Mouse (Mus musculus) lung, postnatal 0 days (tissue): ENCODE results near the gene Hoxd12. TPM values are rescaled to one million over a fixed set of nuclear protein-coding genes. Genes with fewer than 3 reads are reported as not detected.

Experiments
- ATAC-seq: fragments of 200-750 bp; cut with Nextera tagmentation; 2 replicates; pipeline ENCODE4 v1.8.0; 2017; ENCODE audit warnings: moderate library complexity
- DNase-seq: peaks from one replicate; pipeline ENCODE4 v3.0.0-alpha.2; 2016; ENCODE audit warnings: low spot score
- H3K27ac ChIP-seq: fragments of 300-500 bp; sonication (generic); 2 replicates; pipeline ENCODE4 v1.5.1; 2014; ENCODE audit warnings: antibody characterized with exemption, mild to moderate bottlenecking, low read length, mixed read lengths
- H3K27me3 ChIP-seq: fragments of 300-500 bp; sonication (generic); replicated peaks from 2 replicates; pipeline ENCODE4 v1.6.1; 2014; ENCODE audit warnings: low read length, mixed read lengths; ENCODE audit not compliant: insufficient read depth
- H3K36me3 ChIP-seq: fragments of 300-500 bp; sonication (generic); 2 replicates; pipeline ENCODE4 v1.6.1; 2014; ENCODE audit warnings: low read length, mixed read lengths; ENCODE audit not compliant: insufficient read depth
- H3K4me1 ChIP-seq: fragments of 300-500 bp; sonication (generic); 2 replicates; pipeline ENCODE4 v1.6.1; 2014; ENCODE audit warnings: antibody characterized with exemption, low read depth, low read length, mixed read lengths; ENCODE audit not compliant: insufficient read depth
- H3K4me2 ChIP-seq: fragments of 300-500 bp; sonication (generic); replicated peaks from 2 replicates; pipeline ENCODE4 v1.6.1; 2014; ENCODE audit warnings: low read depth, mild to moderate bottlenecking, low read length, moderate library complexity, mixed read lengths
- H3K4me3 ChIP-seq: fragments of 300-500 bp; sonication (generic); 2 replicates; pipeline ENCODE4 v1.5.1; 2014; ENCODE audit warnings: low read depth, low read length
- H3K9ac ChIP-seq: fragments of 300-500 bp; sonication (generic); replicated peaks from 2 replicates; pipeline ENCODE4 v1.6.1; 2014; ENCODE audit warnings: low read depth, mild to moderate bottlenecking
- H3K9me3 ChIP-seq: fragments of 300-500 bp; sonication (generic); 2 replicates; pipeline ENCODE4 v1.6.1; 2016; ENCODE audit warnings: low read length, mixed read lengths
- CTCF ChIP-seq: IDR thresholded peaks from 2 replicates; pipeline ENCODE4 v1.5.1; 2016; ENCODE audit warnings: antibody characterized with exemption, mild to moderate bottlenecking
- EP300 ChIP-seq: IDR thresholded peaks from 2 replicates; pipeline ENCODE4 v1.6.1; 2016; ENCODE audit warnings: antibody characterized with exemption, mild to moderate bottlenecking, control low read depth
- WGBS: fragments of 180-500 bp; shearing (Covaris S2); extraction: QIAGEN DNeasy Blood & Tissue Kit; methylation state at CpG from one replicate; pipeline ENCODE4 v1.1.7; 2014; 5-methylcytosine and 5-hydroxymethylcytosine counted together
- polyA plus RNA-seq: library from polyadenylated mRNA; unstranded; fragments of >200 nt; fragmentation: Nextera tagmentation; extraction: Ambion mirVana; gene quantifications from 2 replicates; pipeline ENCODE4 v1.2.1, GENCODE M21; 2015

The Hoxd12 gene
- polyA plus RNA-seq, 1 experiment from 2014 or later = not detected

DNA sequence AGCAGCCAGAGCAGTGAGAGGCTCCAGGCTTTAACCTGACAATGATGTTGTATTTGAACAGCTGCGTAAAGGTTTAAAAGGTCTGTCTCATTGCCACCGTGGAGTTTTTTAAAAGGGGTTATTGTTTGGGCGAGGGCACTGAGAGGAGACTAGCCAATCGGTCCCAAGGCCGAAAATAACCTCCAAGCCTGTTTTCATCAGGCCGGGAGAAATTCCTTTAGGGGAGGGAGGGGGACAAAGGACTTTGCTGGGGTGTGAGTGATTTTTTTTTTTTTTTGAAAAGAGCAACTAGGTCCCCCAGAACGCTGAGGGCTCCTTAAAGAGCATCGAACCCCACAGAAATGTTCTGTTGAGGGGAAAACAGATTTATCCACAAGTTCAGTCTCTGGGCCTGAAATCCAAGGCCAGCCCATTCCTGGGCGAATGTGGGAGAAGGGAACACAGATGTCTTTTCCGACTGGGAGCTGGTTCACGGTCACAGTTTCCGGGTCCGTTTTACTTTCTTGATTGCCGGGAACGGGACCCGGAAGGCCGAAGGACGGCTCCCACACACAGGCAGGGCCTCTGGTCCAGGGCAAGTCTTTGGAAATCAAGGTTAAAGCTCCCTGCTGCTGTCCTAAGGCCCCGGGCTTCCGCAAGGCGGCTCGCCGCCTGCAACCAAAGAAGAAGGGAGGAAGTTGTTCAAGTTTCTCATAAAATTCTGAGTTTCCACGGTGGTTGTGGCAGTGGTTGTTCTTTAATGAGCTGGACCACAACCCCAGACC is 14.9 kb downstream of the Hoxd12 start:
- Histone ChIP-seq H3K27me3 (peaks cover 92% of the 10 kb centered on the region), H3K27ac (no peak overlapping the region), H3K4me3 (no peak overlapping the region), H3K9ac (no peak overlapping the region), H3K4me2 (no peak overlapping the region), H3K4me1 (no peaks in the 10 kb centered on the region), H3K36me3 (no peaks in the 10 kb centered on the region), H3K9me3 (no peaks in the 10 kb centered on the region)
- ATAC-seq (no peak), DNase-seq (no peak)
- TF ChIP-seq EP300 (no peak), CTCF (no peak)
- 4% methylated on average over 24 of the region's 24 CpGs for WGBS

GRCm38 (mm10) chr2:74690338-74690716 is 15.5 kb downstream of the Hoxd12 start:
- 10% methylated on average over 8 of the region's 8 CpGs for WGBS
- Histone ChIP-seq H3K4me3 (no peak overlapping the region), H3K4me2 (no peak overlapping the region), H3K27ac (no peak overlapping the region), H3K9me3 (no peaks in the 10 kb centered on the region), H3K4me1 (no peaks in the 10 kb centered on the region), H3K27me3 (peaks cover 92% of the 10 kb centered on the region), H3K36me3 (no peaks in the 10 kb centered on the region), H3K9ac (no peak overlapping the region)
- ATAC-seq (no peak), DNase-seq (no peak)
- no peak for TF ChIP-seq EP300
- no peak for TF ChIP-seq CTCF

DNA sequence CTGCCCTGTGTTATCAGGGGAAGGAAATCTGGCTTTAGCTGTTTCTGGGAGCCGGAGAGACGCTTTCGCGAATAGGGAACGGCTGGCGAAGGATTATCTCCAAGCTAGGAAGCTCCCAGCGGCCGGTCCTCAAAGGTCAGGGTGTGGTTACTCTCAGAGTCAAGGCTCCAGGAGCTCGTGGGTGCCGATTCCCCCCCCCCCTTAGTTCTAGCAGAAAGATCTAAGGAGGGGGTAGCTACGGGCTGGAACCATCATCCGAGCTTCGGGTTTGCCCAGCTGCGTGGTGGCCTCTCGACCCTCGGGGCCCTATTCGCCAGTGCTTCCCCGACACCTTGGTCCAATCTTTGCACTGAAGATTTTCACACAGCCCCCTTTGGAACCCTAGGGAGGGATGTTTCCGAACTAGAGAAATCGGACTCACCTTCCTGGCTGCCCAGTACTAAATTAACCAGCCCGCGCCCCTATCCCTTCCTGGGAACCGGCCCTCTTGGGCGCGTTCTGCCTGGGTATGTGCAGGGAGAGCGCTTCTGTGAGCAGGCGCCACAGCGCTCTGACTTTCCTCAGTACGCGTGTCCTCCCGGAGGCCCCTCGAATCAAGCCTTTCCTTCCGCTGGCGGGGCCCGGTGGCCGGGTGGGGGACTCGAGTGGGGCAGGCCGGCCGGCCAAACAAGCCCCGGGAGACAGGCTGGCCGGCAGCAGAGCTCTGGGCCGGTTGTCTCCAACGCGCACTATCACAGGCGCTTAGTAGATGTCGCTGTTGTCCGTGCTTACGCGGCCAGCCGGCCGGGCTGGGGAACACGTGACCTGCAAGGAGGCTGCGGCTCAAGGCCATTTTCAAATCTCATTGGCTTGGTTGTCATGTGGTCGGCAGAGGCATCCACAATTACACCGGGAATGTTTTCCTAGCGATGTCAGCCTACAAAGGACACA is 16.5 kb downstream of the Hoxd12 start, which contains the start of gene Hoxd10:
Hoxd10 (plus strand) TSS at position 903 of the 930 bp plus-strand sequence.
- no peak within 1 kb of the TSS for H3K4me2 ChIP-seq
- no peaks in the 10 kb centered on the region for H3K4me1 ChIP-seq
- no peak within 1 kb of the TSS for H3K27ac ChIP-seq
- no peaks in the 10 kb centered on the region for H3K36me3 ChIP-seq
- no peaks in the 10 kb centered on the region for H3K9me3 ChIP-seq
- ATAC-seq = peak; percentile 68
- TF ChIP-seq EP300 (no peak), CTCF (peak; percentile 56)
- peaks cover 95% of the 10 kb centered on the region for H3K27me3 ChIP-seq
- no peak within 1 kb of the TSS for H3K4me3 ChIP-seq
- peak; percentile 60 for DNase-seq
- 3% methylated on average over 46 of the region's 56 CpGs for WGBS
- H3K9ac ChIP-seq = no peak within 1 kb of the TSS

- Histone ChIP-seq H3K27ac (no peak overlapping the region), H3K27me3 (peaks cover 95% of the 10 kb centered on the region), H3K4me3 (no peak overlapping the region), H3K9ac (no peak overlapping the region), H3K36me3 (no peaks in the 10 kb centered on the region), H3K4me1 (no peaks in the 10 kb centered on the region), H3K9me3 (no peaks in the 10 kb centered on the region), H3K4me2 (no peak overlapping the region)
- TF ChIP-seq EP300 (no peak), CTCF (no peak)
- DNase-seq = no peak
- no peak for ATAC-seq
- 4% methylated on average over 35 of the region's 35 CpGs for WGBS
These were observed 17.4 kb downstream of the Hoxd12 start for GRCm38 (mm10) chr2:74691995-74692807.

- ATAC-seq (no peak), DNase-seq (no peak)
- Histone ChIP-seq H3K9me3 (no peaks in the 10 kb centered on the region), H3K36me3 (no peaks in the 10 kb centered on the region), H3K4me2 (no peak overlapping the region), H3K4me1 (0 out of 2 replicates have a peak, but pooled peaks cover 5% of the 10 kb centered on the region), H3K27ac (no peak overlapping the region), H3K27me3 (peaks cover 95% of the 10 kb centered on the region), H3K4me3 (no peak overlapping the region), H3K9ac (no peak overlapping the region)
- TF ChIP-seq EP300 (no peak), CTCF (no peak)
- WGBS = under 1% methylated on average over 20 of the region's 20 CpGs
These were observed 18.1 kb downstream of the Hoxd12 start for GRCm38 (mm10) chr2:74692808-74693431.
